15 mouse cellular contexts compared by ENCODE assay signal in genomic region chr13:76057267-76058069, GRCm38 (mm10). TPM values are rescaled to one million over a fixed set of nuclear protein-coding genes. Genes with fewer than 3 reads are reported as not detected.
A peak's percentile ranks its signal among the peaks of the same experiment; 100 is the strongest.
DNase-seq lines count a peak whose midpoint lies in the region; ATAC-seq and TF ChIP-seq lines count a peak whose summit lies in the region.
"Had no signal": no experiment of that assay in that cellular context is flagged by ENCODE, and none has a peak within 500 bp of the region (broad histone marks: within the 10 kb centered on the region; RNA-seq: fewer than 3 reads in every experiment).

No protein-coding gene starts in this region.

- H3K4me2 ChIP-seq in kidney, embryonic 16.5 days (replicated peaks; ENCODE audit: low read depth, low read length), result peak overlapping the region; percentile 94; the same call in 1 of the 2 replicates
- H3K4me2 ChIP-seq in liver, embryonic 12.5 days, result peak overlapping the region; percentile 95
- H3K4me2 ChIP-seq in stomach, postnatal 0 days (replicated peaks; ENCODE audit: low read depth), result no peak overlapping the region

- no peaks in the 10 kb centered on the region for H3K36me3 ChIP-seq in kidney, embryonic 16.5 days (ENCODE audit: insufficient read depth, low read length)
- H3K36me3 ChIP-seq in liver, embryonic 12.5 days, result peaks cover 5% of the 10 kb centered on the region; the same call in 1 of the 2 replicates
- H3K36me3 ChIP-seq in stomach, postnatal 0 days (ENCODE audit: control insufficient read depth, insufficient read depth, low read length), result no peaks in the 10 kb centered on the region

- H3K4me3 ChIP-seq in kidney, embryonic 16.5 days (ENCODE audit: low read length), result no peak overlapping the region
- peak overlapping the region; percentile 64 for H3K4me3 ChIP-seq in liver, embryonic 12.5 days
- no peak overlapping the region for H3K4me3 ChIP-seq in stomach, postnatal 0 days (ENCODE audit: low read depth, low read length)

- TF ChIP-seq CTCF in stomach, postnatal 0 days (IDR thresholded peaks at IDR 0.05; ENCODE audit: low read depth), result no peak

- peaks cover 17% of the 10 kb centered on the region for H3K4me1 ChIP-seq in kidney, embryonic 16.5 days (ENCODE audit: insufficient read depth, low read length)
- peaks cover 32% of the 10 kb centered on the region for H3K4me1 ChIP-seq in liver, embryonic 12.5 days
- H3K4me1 ChIP-seq in stomach, postnatal 0 days (replicated peaks; ENCODE audit: control insufficient read depth, insufficient read depth), result peaks cover 8% of the 10 kb centered on the region; the same call in 1 of the 2 replicates

- WGBS in kidney, embryonic 16.5 days, result 59% methylated on average over 10 of the region's 10 CpGs
- 70% methylated on average over 10 of the region's 10 CpGs for WGBS in liver, embryonic 12.5 days (ENCODE audit: insufficient replicate concordance)
- 68% methylated on average over 10 of the region's 10 CpGs for WGBS in stomach, postnatal 0 days

- H3K27ac ChIP-seq in kidney, embryonic 16.5 days (ENCODE audit: low read length), result no peak overlapping the region
- H3K27ac ChIP-seq in liver, embryonic 12.5 days, result no peak overlapping the region
- H3K27ac ChIP-seq in stomach, postnatal 0 days (replicated peaks), result no peak overlapping the region

- peaks cover 46% of the 10 kb centered on the region for H3K27me3 ChIP-seq in kidney, embryonic 16.5 days (ENCODE audit: insufficient read depth, low read length)
- peaks cover 39% of the 10 kb centered on the region for H3K27me3 ChIP-seq in liver, embryonic 12.5 days (replicated peaks)
- 0 out of 2 replicates have a peak, but pooled peaks cover 8% of the 10 kb centered on the region for H3K27me3 ChIP-seq in stomach, postnatal 0 days (ENCODE audit: control insufficient read depth, insufficient read depth, low read length)
- H3K27me3 ChIP-seq: Patski had no signal

- no peak for DNase-seq in kidney, adult 11 months
- DNase-seq in right cerebral cortex, postnatal 25 days, result peak; percentile 32
- no peak for DNase-seq in right cerebral cortex, postnatal 14 days
- no peak for DNase-seq in gastrocnemius, postnatal 4 days (ENCODE audit: low spot score in 2 of 2)
- DNase-seq in stomach, postnatal 0 days (ENCODE audit: low spot score), result no peak
- no peak for DNase-seq in urinary bladder, postnatal 36 days (ENCODE audit: low spot score in 2 of 2)
- DNase-seq: adrenal gland, postnatal 10 days; heart, adult 11 months; heart, postnatal 4 days; kidney, postnatal 25 days; thymus, postnatal 36 days had no signal

- TF ChIP-seq EP300 in stomach, postnatal 0 days (optimal IDR thresholded peaks at IDR 0.05), result no peak

- H3K9me3 ChIP-seq in kidney, embryonic 16.5 days (ENCODE audit: low read length), result no peaks in the 10 kb centered on the region
- H3K9me3 ChIP-seq in liver, embryonic 12.5 days (replicated peaks), result no peaks in the 10 kb centered on the region
- no peaks in the 10 kb centered on the region for H3K9me3 ChIP-seq in stomach, postnatal 0 days (ENCODE audit: control insufficient read depth, low read length)

- H3K9ac ChIP-seq in kidney, embryonic 16.5 days (replicated peaks; ENCODE audit: low read length), result no peak overlapping the region
- H3K9ac ChIP-seq in liver, embryonic 12.5 days, result no peak overlapping the region; the same call in 1 of the 2 replicates
- no peak overlapping the region for H3K9ac ChIP-seq in stomach, postnatal 0 days (ENCODE audit: low read length)

- no peak for ATAC-seq in kidney, embryonic 16.5 days (ENCODE audit: low FRiP score, low TSS enrichment)
- no peak for ATAC-seq in liver, embryonic 12.5 days
- no peak for ATAC-seq in stomach, postnatal 0 days (ENCODE audit: low FRiP score, low TSS enrichment)

RNA-seq across cellular contexts. Expression of gene Gpr150, which starts 0.7 kb away (rescaled TPM):
- polyA plus RNA-seq in kidney, embryonic 16.5 days (2015; fragmentation: Nextera tagmentation; extraction: Ambion mirVana), result 0.49 and 0.56 TPM in 2 replicates
- polyA plus RNA-seq in liver, embryonic 12.5 days (2016; fragmentation: Nextera tagmentation; extraction: Ambion mirVana), result 5.9 and 6.2 TPM in 2 replicates
- total RNA-seq in gastrocnemius, postnatal 4 days (2021), result not detected
- polyA plus RNA-seq in stomach, postnatal 0 days (2015; fragmentation: Nextera tagmentation; extraction: Ambion mirVana), result 0.12 and 0.18 TPM in 2 replicates
- total RNA-seq: adrenal gland, postnatal 10 days; heart, postnatal 4 days; liver, adult 2 months had no signal
- polyA plus RNA-seq: liver, adult 2 months; Patski had no signal

RNA-seq across cellular contexts. Expression of gene Rfesd, which starts 38.9 kb away (rescaled TPM):
- 15.7 and 18.1 TPM in 2 replicates for polyA plus RNA-seq in kidney, embryonic 16.5 days (2015; fragmentation: Nextera tagmentation; extraction: Ambion mirVana)
- 230 and 231 TPM in 2 replicates for polyA plus RNA-seq in liver, embryonic 12.5 days (2016; fragmentation: Nextera tagmentation; extraction: Ambion mirVana)
- total RNA-seq in gastrocnemius, postnatal 4 days (2021), result 10 to 100 TPM; 10.1 to 13.3 TPM
- polyA plus RNA-seq in stomach, postnatal 0 days (2015; fragmentation: Nextera tagmentation; extraction: Ambion mirVana), result 18.6 and 21.6 TPM in 2 replicates

RNA-seq across cellular contexts. Expression of gene Arsk, which starts 41.0 kb away (rescaled TPM):
- 11.0 and 11.1 TPM in 2 replicates for polyA plus RNA-seq in kidney, embryonic 16.5 days (2015; fragmentation: Nextera tagmentation; extraction: Ambion mirVana)
- 2.8 and 3.3 TPM in 2 replicates for polyA plus RNA-seq in liver, embryonic 12.5 days (2016; fragmentation: Nextera tagmentation; extraction: Ambion mirVana)
- 1 to 10 TPM; 5.4 to 6.9 TPM for total RNA-seq in gastrocnemius, postnatal 4 days (2021)
- polyA plus RNA-seq in stomach, postnatal 0 days (2015; fragmentation: Nextera tagmentation; extraction: Ambion mirVana), result 4.0 and 4.8 TPM in 2 replicates

RNA-seq across cellular contexts. Expression of gene Ttc37, which starts 41.1 kb away (rescaled TPM):
- polyA plus RNA-seq in kidney, embryonic 16.5 days (2015; fragmentation: Nextera tagmentation; extraction: Ambion mirVana), result 13.8 and 13.9 TPM in 2 replicates
- 9.5 and 10.1 TPM in 2 replicates for polyA plus RNA-seq in liver, embryonic 12.5 days (2016; fragmentation: Nextera tagmentation; extraction: Ambion mirVana)
- total RNA-seq in gastrocnemius, postnatal 4 days (2021), result 10 to 100 TPM; 17.5 to 19.4 TPM
- polyA plus RNA-seq in stomach, postnatal 0 days (2015; fragmentation: Nextera tagmentation; extraction: Ambion mirVana), result 6.0 and 6.4 TPM in 2 replicates

Comparison
In these comparisons a context has a peak if more than half of its experiments do, and no peak if none do; other contexts are left out.
1. RNA of gene Rfesd, which starts 38.9 kb away (polyA plus RNA-seq): 230 to 231 TPM in liver, embryonic 12.5 days; 18.6 to 21.6 TPM in stomach, postnatal 0 days and 15.7 to 18.1 TPM in kidney, embryonic 16.5 days; every median in the first group is over 10 times any median in the second.